Mouse (Mus musculus): ENCODE results near the gene Gm26920.

- no peak for TF ChIP-seq CTCF (IDR thresholded peaks at IDR 0.05; ENCODE audit: borderline replicate concordance, insufficient read depth, low read length)
- no peak for TF ChIP-seq POLR2A (IDR thresholded peaks at IDR 0.05; ENCODE audit: low read depth, low read length)
Observed at GRCm38 (mm10) chr7:30030677-30031076, 59.5 kb downstream of the Gm26920 start.

All from embryonic fibroblast, embryonic 13.5 days (primary cell).